Mouse (Mus musculus): Measurements from ENCODE around the gene Mylpf. TPM values are rescaled to one million over a fixed set of nuclear protein-coding genes. Genes with fewer than 3 reads are reported as not detected.

Mylpf gene
- polyA plus RNA-seq, 1 experiment from 2014 or later: 87.1 TPM

GRCm38 (mm10) chr7:127183345-127183744 is 25.3 kb upstream of the Mylpf start:
- H3K4me3 ChIP-seq (ENCODE audit: low read depth, low read length): no peak overlapping the region
- H3K9ac ChIP-seq (ENCODE audit: low read length): no peak overlapping the region
- no peak overlapping the region for H3K27ac ChIP-seq (ENCODE audit: low read depth, low read length)
- DNase-seq (ENCODE audit: low spot score) (no peak), ATAC-seq (ENCODE audit: insufficient read depth, low FRiP score, low TSS enrichment) (no peak)
- H3K27me3 ChIP-seq (ENCODE audit: control insufficient read depth, insufficient read depth, low read length): no peaks in the 10 kb centered on the region
- no peaks in the 10 kb centered on the region for H3K9me3 ChIP-seq (ENCODE audit: control insufficient read depth, low read length)
- no peaks in the 10 kb centered on the region for H3K36me3 ChIP-seq (ENCODE audit: control insufficient read depth, insufficient read depth, low read length)
- WGBS: 84% methylated on average over 8 of the region's 8 CpGs
- H3K4me2 ChIP-seq (ENCODE audit: low read depth): no peak overlapping the region
- no peaks in the 10 kb centered on the region for H3K4me1 ChIP-seq (ENCODE audit: control insufficient read depth, insufficient read depth, low read length)

DNA sequence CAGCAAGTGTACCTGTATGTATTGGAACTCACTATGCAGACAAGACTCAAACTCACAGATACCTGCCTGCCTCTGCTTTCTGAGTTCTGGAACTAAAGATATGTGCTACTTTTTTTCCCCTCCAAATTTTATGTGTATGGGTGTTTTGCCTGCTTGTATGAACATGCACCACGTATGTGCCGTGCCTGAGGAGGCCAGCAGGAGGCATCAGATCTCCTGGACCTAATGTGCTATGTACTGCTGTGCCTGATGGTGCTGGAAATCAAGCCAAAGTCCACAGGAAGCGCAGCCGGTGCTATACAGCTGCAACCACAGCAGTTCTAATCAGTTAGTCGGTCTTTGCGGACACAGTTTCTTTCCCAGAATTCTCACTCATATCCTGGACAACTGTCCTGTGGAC is 24.9 kb upstream of the Mylpf start:
- Histone ChIP-seq H3K4me1 (ENCODE audit: control insufficient read depth, insufficient read depth, low read length) (no peaks in the 10 kb centered on the region), H3K27me3 (ENCODE audit: control insufficient read depth, insufficient read depth, low read length) (no peaks in the 10 kb centered on the region), H3K4me3 (ENCODE audit: low read depth, low read length) (no peak overlapping the region), H3K27ac (ENCODE audit: low read depth, low read length) (no peak overlapping the region), H3K36me3 (ENCODE audit: control insufficient read depth, insufficient read depth, low read length) (no peaks in the 10 kb centered on the region), H3K9ac (ENCODE audit: low read length) (no peak overlapping the region), H3K4me2 (ENCODE audit: low read depth) (no peak overlapping the region), H3K9me3 (ENCODE audit: control insufficient read depth, low read length) (no peaks in the 10 kb centered on the region)
- no peak for ATAC-seq (ENCODE audit: insufficient read depth, low FRiP score, low TSS enrichment)
- 83% methylated on average over 6 of the region's 6 CpGs for WGBS
- no peak for DNase-seq (ENCODE audit: low spot score)

DNA sequence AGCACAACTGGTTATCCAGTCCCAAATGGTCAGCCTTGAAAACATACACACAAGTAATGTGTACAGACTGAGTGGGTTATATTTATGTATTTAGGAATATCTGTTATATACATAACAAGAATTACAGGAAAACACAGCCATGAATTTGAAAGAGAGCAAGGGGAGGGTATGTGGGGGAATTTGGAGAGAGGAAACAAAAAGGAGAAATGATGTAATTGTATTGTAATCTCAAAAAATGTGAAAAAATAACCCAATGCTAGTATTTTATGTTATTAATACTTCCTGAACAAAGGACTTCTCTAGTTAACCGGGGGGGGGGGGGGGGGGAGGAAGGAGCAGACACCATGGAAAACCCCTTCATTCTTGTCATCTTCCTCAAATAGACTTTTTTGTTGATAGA is 24.0 kb upstream of the Mylpf start:
- no peak for ATAC-seq (ENCODE audit: insufficient read depth, low FRiP score, low TSS enrichment)
- Histone ChIP-seq H3K4me1 (ENCODE audit: control insufficient read depth, insufficient read depth, low read length) (no peaks in the 10 kb centered on the region), H3K36me3 (ENCODE audit: control insufficient read depth, insufficient read depth, low read length) (no peaks in the 10 kb centered on the region), H3K9ac (ENCODE audit: low read length) (no peak overlapping the region), H3K27me3 (ENCODE audit: control insufficient read depth, insufficient read depth, low read length) (no peaks in the 10 kb centered on the region), H3K9me3 (ENCODE audit: control insufficient read depth, low read length) (no peaks in the 10 kb centered on the region), H3K4me3 (ENCODE audit: low read depth, low read length) (no peak overlapping the region), H3K4me2 (ENCODE audit: low read depth) (no peak overlapping the region), H3K27ac (ENCODE audit: low read depth, low read length) (no peak overlapping the region)
- WGBS: 90% methylated on average over 1 of the region's 1 CpGs
- DNase-seq (ENCODE audit: low spot score): no peak

DNA sequence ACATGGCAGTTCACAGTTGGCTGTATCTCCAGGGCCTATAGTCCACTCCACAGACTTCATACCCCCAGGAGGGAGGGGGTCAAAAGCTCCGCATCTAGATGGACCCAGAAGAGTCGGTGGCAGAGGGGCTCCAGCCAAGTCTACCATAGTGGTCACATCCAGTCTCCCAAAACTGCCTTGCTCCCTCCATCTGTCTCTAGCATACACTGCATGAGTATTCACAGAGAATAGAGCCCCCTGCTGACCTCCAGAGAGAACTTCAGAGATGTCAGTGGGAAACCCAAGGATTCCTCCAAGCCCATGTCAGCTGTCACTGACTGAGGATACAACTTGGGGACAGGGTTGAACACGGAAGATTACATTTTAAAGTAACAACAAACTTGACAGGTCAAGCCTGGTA is 23.1 kb upstream of the Mylpf start:
- Histone ChIP-seq H3K9ac (ENCODE audit: low read length) (no peak overlapping the region), H3K9me3 (ENCODE audit: control insufficient read depth, low read length) (no peaks in the 10 kb centered on the region), H3K4me2 (ENCODE audit: low read depth) (no peak overlapping the region), H3K4me3 (ENCODE audit: low read depth, low read length) (no peak overlapping the region), H3K36me3 (ENCODE audit: control insufficient read depth, insufficient read depth, low read length) (no peaks in the 10 kb centered on the region), H3K4me1 (ENCODE audit: control insufficient read depth, insufficient read depth, low read length) (no peaks in the 10 kb centered on the region), H3K27me3 (ENCODE audit: control insufficient read depth, insufficient read depth, low read length) (no peaks in the 10 kb centered on the region), H3K27ac (ENCODE audit: low read depth, low read length) (no peak overlapping the region)
- ATAC-seq (ENCODE audit: insufficient read depth, low FRiP score, low TSS enrichment) (no peak), DNase-seq (ENCODE audit: low spot score) (no peak)
- WGBS: 57% methylated on average over 3 of the region's 3 CpGs

DNA sequence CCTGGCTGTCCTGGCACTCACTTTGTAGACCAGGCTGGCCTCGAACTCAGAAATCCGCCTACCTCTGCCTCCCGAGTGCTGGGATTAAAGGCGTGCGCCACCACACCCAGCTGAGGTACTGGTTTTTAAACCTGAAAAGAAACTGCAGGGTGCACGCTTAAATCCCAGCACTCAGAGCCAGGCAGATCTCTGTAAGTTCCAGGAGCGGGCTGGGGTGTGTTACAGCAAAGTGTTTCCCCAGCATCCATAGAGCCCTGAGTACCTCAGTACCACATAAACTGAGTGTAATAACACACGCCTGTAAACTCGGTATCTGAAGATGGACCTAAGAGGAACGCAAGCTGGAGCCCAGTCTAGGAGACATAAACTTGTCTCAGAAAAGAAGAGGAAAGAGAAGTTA is 21.3 kb upstream of the Mylpf start:
- DNase-seq (ENCODE audit: low spot score) (no peak), ATAC-seq (ENCODE audit: insufficient read depth, low FRiP score, low TSS enrichment) (no peak)
- H3K9me3 ChIP-seq (ENCODE audit: control insufficient read depth, low read length): no peaks in the 10 kb centered on the region
- no peaks in the 10 kb centered on the region for H3K4me1 ChIP-seq (ENCODE audit: control insufficient read depth, insufficient read depth, low read length)
- H3K36me3 ChIP-seq (ENCODE audit: control insufficient read depth, insufficient read depth, low read length): peaks cover 6% of the 10 kb centered on the region; the same call in 1 of the 2 replicates
- H3K9ac ChIP-seq (ENCODE audit: low read length): no peak overlapping the region
- H3K27ac ChIP-seq (ENCODE audit: low read depth, low read length): no peak overlapping the region
- no peak overlapping the region for H3K4me3 ChIP-seq (ENCODE audit: low read depth, low read length)
- H3K27me3 ChIP-seq (ENCODE audit: control insufficient read depth, insufficient read depth, low read length): no peaks in the 10 kb centered on the region
- 64% methylated on average over 10 of the region's 10 CpGs for WGBS
- H3K4me2 ChIP-seq (ENCODE audit: low read depth): no peak overlapping the region

DNA sequence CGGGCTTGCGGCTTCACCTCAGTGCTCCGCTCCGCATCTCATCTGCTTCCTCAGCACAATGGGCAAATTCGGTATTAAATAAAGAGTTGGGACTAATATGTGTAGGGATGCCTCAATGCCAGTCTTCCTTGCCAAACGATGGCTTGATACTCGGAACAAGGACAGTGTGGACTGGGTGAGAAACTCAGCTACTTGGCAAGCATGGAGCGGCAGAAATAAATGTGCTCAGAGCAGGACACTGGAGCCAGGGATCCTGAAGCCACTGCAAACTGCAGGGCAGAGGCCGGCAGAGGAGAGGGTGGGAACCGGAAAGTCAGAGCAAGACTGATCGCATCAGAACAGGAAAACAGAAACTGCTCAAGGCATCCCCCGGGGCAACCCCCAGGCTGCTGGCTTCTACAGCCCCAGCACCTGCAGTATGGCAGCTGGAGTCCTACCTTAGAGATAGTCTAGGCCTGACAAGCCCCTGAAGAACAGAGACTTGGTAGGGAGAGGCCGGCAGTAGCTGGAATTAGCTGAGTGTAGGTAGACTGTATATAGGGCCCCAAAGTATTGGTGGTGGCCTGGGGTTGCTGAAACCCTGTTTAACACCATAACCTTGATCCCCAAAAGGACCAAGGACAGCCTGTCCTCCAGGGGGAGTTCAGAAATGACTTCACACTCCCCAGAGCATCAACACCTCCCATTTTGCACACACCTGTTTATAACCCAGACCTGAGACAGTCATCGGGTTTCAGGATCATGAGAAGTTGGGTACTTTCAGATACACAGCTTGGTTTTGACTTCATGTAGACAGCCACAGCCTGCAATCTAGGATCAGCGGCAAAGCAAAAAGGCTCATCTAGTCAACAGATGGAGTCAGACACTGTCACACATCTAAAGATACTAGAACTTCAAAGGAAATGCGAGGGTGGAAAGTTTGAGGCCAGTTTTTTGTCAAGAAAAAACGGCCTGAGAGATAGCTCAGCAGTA is 20.1 kb upstream of the Mylpf start:
- H3K27me3 ChIP-seq (ENCODE audit: control insufficient read depth, insufficient read depth, low read length): no peaks in the 10 kb centered on the region
- no peak overlapping the region for H3K9ac ChIP-seq (ENCODE audit: low read length)
- no peaks in the 10 kb centered on the region for H3K4me1 ChIP-seq (ENCODE audit: control insufficient read depth, insufficient read depth, low read length)
- no peak overlapping the region for H3K4me2 ChIP-seq (ENCODE audit: low read depth)
- H3K36me3 ChIP-seq (ENCODE audit: control insufficient read depth, insufficient read depth, low read length): peaks cover 6% of the 10 kb centered on the region; the same call in 1 of the 2 replicates
- 88% methylated on average over 17 of the region's 17 CpGs for WGBS
- H3K4me3 ChIP-seq (ENCODE audit: low read depth, low read length): no peak overlapping the region
- H3K9me3 ChIP-seq (ENCODE audit: control insufficient read depth, low read length): no peaks in the 10 kb centered on the region
- no peak overlapping the region for H3K27ac ChIP-seq (ENCODE audit: low read depth, low read length)
- ATAC-seq (ENCODE audit: insufficient read depth, low FRiP score, low TSS enrichment) (no peak), DNase-seq (ENCODE audit: low spot score) (no peak)

GRCm38 (mm10) chr7:127190672-127191071 is 18.0 kb upstream of the Mylpf start:
- WGBS: 78% methylated on average over 6 of the region's 6 CpGs
- ATAC-seq (ENCODE audit: insufficient read depth, low FRiP score, low TSS enrichment) (no peak), DNase-seq (ENCODE audit: low spot score) (no peak)
- Histone ChIP-seq H3K9me3 (ENCODE audit: control insufficient read depth, low read length) (no peaks in the 10 kb centered on the region), H3K27me3 (ENCODE audit: control insufficient read depth, insufficient read depth, low read length) (no peaks in the 10 kb centered on the region), H3K9ac (ENCODE audit: low read length) (no peak overlapping the region), H3K4me3 (ENCODE audit: low read depth, low read length) (no peak overlapping the region), H3K36me3 (ENCODE audit: control insufficient read depth, insufficient read depth, low read length) (peaks cover 9% of the 10 kb centered on the region; the same call in 1 of the 2 replicates), H3K4me1 (ENCODE audit: control insufficient read depth, insufficient read depth, low read length) (peaks cover 10% of the 10 kb centered on the region), H3K27ac (ENCODE audit: low read depth, low read length) (no peak overlapping the region), H3K4me2 (ENCODE audit: low read depth) (no peak overlapping the region)

GRCm38 (mm10) chr7:127192989-127193388 is 15.7 kb upstream of the Mylpf start:
- no peak for ATAC-seq (ENCODE audit: insufficient read depth, low FRiP score, low TSS enrichment)
- no peak overlapping the region for H3K9ac ChIP-seq (ENCODE audit: low read length)
- WGBS: 94% methylated on average over 5 of the region's 5 CpGs
- no peak overlapping the region for H3K4me3 ChIP-seq (ENCODE audit: low read depth, low read length)
- peaks cover 12% of the 10 kb centered on the region for H3K36me3 ChIP-seq (ENCODE audit: control insufficient read depth, insufficient read depth, low read length)
- no peaks in the 10 kb centered on the region for H3K27me3 ChIP-seq (ENCODE audit: control insufficient read depth, insufficient read depth, low read length)
- H3K27ac ChIP-seq (ENCODE audit: low read depth, low read length): no peak overlapping the region
- H3K4me2 ChIP-seq (ENCODE audit: low read depth): no peak overlapping the region
- H3K4me1 ChIP-seq (ENCODE audit: control insufficient read depth, insufficient read depth, low read length): peaks cover 10% of the 10 kb centered on the region
- H3K9me3 ChIP-seq (ENCODE audit: control insufficient read depth, low read length): no peaks in the 10 kb centered on the region
- DNase-seq (ENCODE audit: low spot score): no peak
